Mouse (Mus musculus) MEL (cell line): ENCODE data around the gene Cav1.

ENCODE experiments used
- CTCF ChIP-seq, 3 experiments: IDR thresholded peaks in 2 of 3; conservative IDR thresholded peaks in 1 of 3; 2 replicates each; pipeline ENCODE4 v1.5.1; 2011 to 2012; ENCODE audit warnings: low read length in 3 of 3, low read depth in 2 of 3, mild to moderate bottlenecking in 2 of 3, improper control_type of control experiment in 1 of 3, inconsistent platforms in 1 of 3, mixed read lengths in 1 of 3, moderate library complexity in 1 of 3; ENCODE audit not compliant: control insufficient read depth in 1 of 3, insufficient read depth in 1 of 3, poor library complexity in 1 of 3, severe bottlenecking in 1 of 3
- E2F4 ChIP-seq: IDR thresholded peaks from 2 replicates; pipeline ENCODE4 v1.6.1; 2011; ENCODE audit warnings: low read depth, low read length, improper control_type of control experiment, borderline replicate concordance
- GABPA ChIP-seq: IDR thresholded peaks from 2 replicates; pipeline ENCODE4 v1.6.1; 2012; ENCODE audit warnings: low read depth, mild to moderate bottlenecking, inconsistent platforms, low read length, improper control_type of control experiment, moderate library complexity
- JUND ChIP-seq: IDR thresholded peaks from 2 replicates; pipeline ENCODE4 v1.6.1; 2011; ENCODE audit warnings: low read depth, mild to moderate bottlenecking, improper control_type of control experiment, low read length
- MAZ ChIP-seq: IDR thresholded peaks from 2 replicates; pipeline ENCODE4 v1.6.1; 2012; ENCODE audit warnings: low read depth, mild to moderate bottlenecking, inconsistent platforms, low read length, improper control_type of control experiment
- POLR2A ChIP-seq, 2 experiments: IDR thresholded peaks; 2 replicates each; pipeline ENCODE4 v1.6.1; 2011 to 2012; ENCODE audit warnings: low read length in 2 of 2, mild to moderate bottlenecking in 2 of 2, control low read depth in 1 of 2, improper control_type of control experiment in 1 of 2, low read depth in 1 of 2, moderate library complexity in 1 of 2; ENCODE audit not compliant: control insufficient read depth in 1 of 2, insufficient read depth in 1 of 2, poor library complexity in 1 of 2
- SMC3 ChIP-seq: IDR thresholded peaks from 2 replicates; pipeline ENCODE4 v1.6.1; 2011; ENCODE audit warnings: low read depth, low read length, improper control_type of control experiment
- USF1 ChIP-seq: IDR thresholded peaks from 2 replicates; pipeline ENCODE4 v1.6.1; 2014; ENCODE audit warnings: low read depth, mild to moderate bottlenecking, inconsistent platforms, low read length, improper control_type of control experiment, moderate library complexity

- TF ChIP-seq POLR2A (IDR thresholded peaks at IDR 0.05; ENCODE audit: control insufficient read depth in 1 of 2, insufficient read depth in 1 of 2, low read depth in 1 of 2, low read length in 2 of 2, poor library complexity in 1 of 2) (no peak), USF1 (no peak), CTCF (IDR thresholded peaks at IDR 0.05 in 2 of 3, conservative IDR thresholded peaks at IDR 0.05 in 1 of 3; ENCODE audit: control insufficient read depth in 1 of 3, insufficient read depth in 1 of 3, low read depth in 2 of 3, low read length in 3 of 3, poor library complexity in 1 of 3, severe bottlenecking in 1 of 3) (no peak), E2F4 (no peak), GABPA (no peak), JUND (no peak), MAZ (no peak), SMC3 (no peak)
Observed at GRCm38 (mm10) chr6:17363446-17364179, 57.5 kb downstream of the Cav1 start.
